Mouse (Mus musculus): ENCODE data around the gene Vps4a. TPM values are rescaled to one million over a fixed set of nuclear protein-coding genes. Genes with fewer than 3 reads are reported as not detected.

Vps4a gene
- polyA plus RNA-seq, 1 experiment from 2014 or later = 143 TPM

Other genes starting within 250 kb of the Vps4a start
- 0.53 and 0.88 TPM in 2 replicates for gene Has3, start 161.0 kb upstream of the Vps4a start, polyA plus RNA-seq (2015; fragmentation: Nextera tagmentation; extraction: Ambion mirVana)
- gene Utp4, start 137.6 kb upstream of the Vps4a start, polyA plus RNA-seq (2015; fragmentation: Nextera tagmentation; extraction: Ambion mirVana) = 45.5 and 47.3 TPM in 2 replicates
- 5.9 and 7.9 TPM in 2 replicates for gene Sntb2, start 95.5 kb upstream of the Vps4a start, polyA plus RNA-seq (2015; fragmentation: Nextera tagmentation; extraction: Ambion mirVana)
- 36.8 and 38.5 TPM in 2 replicates for gene Pdf, start 17.4 kb downstream of the Vps4a start, polyA plus RNA-seq (2015; fragmentation: Nextera tagmentation; extraction: Ambion mirVana)
- 39.6 and 40.9 TPM in 2 replicates for gene Cog8, start 25.5 kb downstream of the Vps4a start, polyA plus RNA-seq (2015; fragmentation: Nextera tagmentation; extraction: Ambion mirVana)
- 73.7 and 77.6 TPM in 2 replicates for gene Nip7, start 25.7 kb downstream of the Vps4a start, polyA plus RNA-seq (2015; fragmentation: Nextera tagmentation; extraction: Ambion mirVana)
- not detected in 2 replicates for gene Tmed6, start 34.4 kb downstream of the Vps4a start, polyA plus RNA-seq (2015; fragmentation: Nextera tagmentation; extraction: Ambion mirVana)
- 28.3 and 28.8 TPM in 2 replicates for gene Terf2, start 65.3 kb downstream of the Vps4a start, polyA plus RNA-seq (2015; fragmentation: Nextera tagmentation; extraction: Ambion mirVana)
- 102 TPM in 2 replicates for gene Cyb5b, start 119.4 kb downstream of the Vps4a start, polyA plus RNA-seq (2015; fragmentation: Nextera tagmentation; extraction: Ambion mirVana)

All from hindbrain, embryonic 13.5 days (tissue).